Comparison of ENCODE assay signal across 7 mouse cellular contexts in the genomic region with DNA sequence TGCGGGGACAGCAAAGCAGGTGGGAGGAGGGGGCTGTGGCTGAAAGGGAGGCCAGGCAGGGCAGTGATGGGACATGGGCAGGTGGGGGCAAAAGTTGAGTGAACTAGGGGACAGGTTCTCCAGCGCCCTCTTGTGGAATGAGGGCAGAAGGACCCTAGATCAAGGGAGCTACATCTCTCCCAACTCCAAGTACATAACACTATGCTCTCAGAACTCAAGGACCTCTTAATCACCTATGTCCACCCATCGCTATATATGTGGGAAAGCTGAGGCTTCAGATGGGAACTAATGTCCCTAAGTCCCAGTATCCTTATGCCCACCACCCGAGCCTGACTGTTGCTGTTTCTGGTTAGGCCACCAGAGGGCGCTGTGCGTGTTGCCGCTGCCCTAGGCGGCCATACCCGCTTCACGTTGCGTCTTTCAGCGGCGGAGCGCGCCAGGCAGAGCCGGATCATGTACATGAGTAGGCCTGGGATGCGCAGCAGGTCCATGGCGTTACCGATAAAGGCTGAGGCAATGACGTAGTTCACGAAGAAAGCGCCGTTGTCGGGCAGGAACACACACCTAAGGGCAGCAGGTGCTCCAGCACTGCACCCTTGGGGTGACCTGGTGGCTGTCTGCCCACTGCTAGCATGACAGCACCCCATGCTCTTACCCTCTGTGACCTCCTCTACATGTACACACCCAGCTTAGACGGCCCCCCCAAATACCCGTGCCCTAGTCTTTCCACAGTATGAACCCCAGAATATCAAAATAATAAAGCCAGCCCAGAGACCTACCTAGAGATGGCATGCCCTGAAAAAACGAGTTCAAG. TPM values are rescaled to one million over a fixed set of nuclear protein-coding genes. Genes with fewer than 3 reads are reported as not detected.
DNase-seq lines count a peak whose midpoint lies in the region; ATAC-seq lines count a peak whose summit lies in the region.

No protein-coding gene starts in this region.

- H3K4me1 ChIP-seq in intestine, embryonic 15.5 days (replicated peaks) = peaks cover 5% of the 10 kb centered on the region; the same call in 1 of the 2 replicates

- H3K36me3 ChIP-seq in intestine, embryonic 15.5 days = peaks cover 10% of the 10 kb centered on the region; the same call in 1 of the 2 replicates

- 29% methylated on average over 27 of the region's 27 CpGs for WGBS in intestine, embryonic 15.5 days

- peak overlapping the region; percentile 34; the same call in 1 of the 2 replicates for H3K4me2 ChIP-seq in intestine, embryonic 15.5 days (replicated peaks)

- no peaks in the 10 kb centered on the region for H3K27me3 ChIP-seq in intestine, embryonic 15.5 days (replicated peaks)

- no peak overlapping the region for H3K4me3 ChIP-seq in intestine, embryonic 15.5 days (replicated peaks)

- H3K27ac ChIP-seq in intestine, embryonic 15.5 days = no peak overlapping the region

- intact Hi-C loops in gastrocnemius, postnatal 36 days (cut with DNase I) = loop anchor here (1.0 to 5.0 kb wide), 2 partner anchors 55 to 379 kb away; no protein-coding TSS in a partner anchor
- intact Hi-C loops in left cerebral cortex, postnatal 14 days (cut with DNase I) = loop anchor here (5.0 kb wide), 1 partner anchor 54 kb away; no protein-coding TSS in a partner anchor

- no peak overlapping the region for H3K9ac ChIP-seq in intestine, embryonic 15.5 days

- DNase-seq in adrenal gland, adult 18-20 months (ENCODE audit: low spot score in 2 of 2) = peak; percentile 77 to 79
- peak; percentile 57 to 68 for DNase-seq in gastrocnemius, postnatal 36 days
- DNase-seq in left cerebral cortex, postnatal 14 days (ENCODE audit: low spot score in 2 of 2) = peak; percentile 86 to 88
- peak; percentile 84 for DNase-seq in mesoderm, embryonic 11.5 days (ENCODE audit: low read depth, low spot score)
- peak; percentile 54 for DNase-seq in skeletal muscle tissue, adult 2 months (ENCODE audit: low read depth, low spot score)

- H3K9me3 ChIP-seq in intestine, embryonic 15.5 days = no peaks in the 10 kb centered on the region

- peak; percentile 82 for ATAC-seq in common myeloid progenitor, adult 5-6 weeks (replicated peaks; ENCODE audit: low read depth, poor library complexity, severe bottlenecking)
- peak; percentile 57 for ATAC-seq in intestine, embryonic 15.5 days

RNA-seq across cellular contexts. Expression of a gene that starts 4.2 kb away (rescaled TPM):
- under 1 TPM; 0.19 to 0.40 TPM for total RNA-seq in adrenal gland, adult 18-20 months (2021)
- total RNA-seq in common myeloid progenitor, adult 5-6 weeks (2017) = 0.27 and 0.34 TPM in 2 replicates
- under 1 TPM; 0.10 to 0.27 TPM for total RNA-seq in gastrocnemius, postnatal 36 days (2021)
- polyA plus RNA-seq in intestine, embryonic 15.5 days (2015; fragmentation: Nextera tagmentation; extraction: Ambion mirVana) = 0.34 and 0.40 TPM in 2 replicates
- 1 to 10 TPM in 1 of 2 experiments, under 1 TPM in 1; 0.13 to 1.6 TPM for total RNA-seq in left cerebral cortex, postnatal 14 days (2021)

RNA-seq across cellular contexts. Expression of a gene that starts 22.8 kb away (rescaled TPM):
- total RNA-seq in adrenal gland, adult 18-20 months (2021) = 100 to 1,000 TPM; 104 to 109 TPM
- 11.0 and 14.4 TPM in 2 replicates for total RNA-seq in common myeloid progenitor, adult 5-6 weeks (2017)
- total RNA-seq in gastrocnemius, postnatal 36 days (2021) = 100 to 1,000 TPM; 103 to 107 TPM
- 147 TPM in 2 replicates for polyA plus RNA-seq in intestine, embryonic 15.5 days (2015; fragmentation: Nextera tagmentation; extraction: Ambion mirVana)
- 10 to 100 TPM; 42.9 to 46.3 TPM for total RNA-seq in left cerebral cortex, postnatal 14 days (2021)

RNA-seq across cellular contexts. Expression of a gene that starts 23.4 kb away (rescaled TPM):
- 10 to 100 TPM; 41.0 to 41.4 TPM for total RNA-seq in adrenal gland, adult 18-20 months (2021)
- 5.2 and 7.0 TPM in 2 replicates for total RNA-seq in common myeloid progenitor, adult 5-6 weeks (2017)
- total RNA-seq in gastrocnemius, postnatal 36 days (2021) = 10 to 100 TPM; 67.8 to 70.0 TPM
- polyA plus RNA-seq in intestine, embryonic 15.5 days (2015; fragmentation: Nextera tagmentation; extraction: Ambion mirVana) = 33.5 and 34.2 TPM in 2 replicates
- 100 to 1,000 TPM; 220 to 225 TPM for total RNA-seq in left cerebral cortex, postnatal 14 days (2021)
